Mouse (Mus musculus) c-Kit-negative CD71-positive TER-119-positive erythroid progenitor cells, embryonic 14.5 days (primary cell): ENCODE measurements around the gene Gja1.
"Not testable (repeated sequence)": the region's sequence is repeated elsewhere in the genome, so short reads cannot be mapped to it uniquely, and the experiment has no call there.

Experiments used
- DNase-seq: peaks from one replicate; pipeline ENCODE4 v3.0.0-alpha.2; 2013; ENCODE audit warnings: low read depth, low spot score

Gene Gja1

DNA sequence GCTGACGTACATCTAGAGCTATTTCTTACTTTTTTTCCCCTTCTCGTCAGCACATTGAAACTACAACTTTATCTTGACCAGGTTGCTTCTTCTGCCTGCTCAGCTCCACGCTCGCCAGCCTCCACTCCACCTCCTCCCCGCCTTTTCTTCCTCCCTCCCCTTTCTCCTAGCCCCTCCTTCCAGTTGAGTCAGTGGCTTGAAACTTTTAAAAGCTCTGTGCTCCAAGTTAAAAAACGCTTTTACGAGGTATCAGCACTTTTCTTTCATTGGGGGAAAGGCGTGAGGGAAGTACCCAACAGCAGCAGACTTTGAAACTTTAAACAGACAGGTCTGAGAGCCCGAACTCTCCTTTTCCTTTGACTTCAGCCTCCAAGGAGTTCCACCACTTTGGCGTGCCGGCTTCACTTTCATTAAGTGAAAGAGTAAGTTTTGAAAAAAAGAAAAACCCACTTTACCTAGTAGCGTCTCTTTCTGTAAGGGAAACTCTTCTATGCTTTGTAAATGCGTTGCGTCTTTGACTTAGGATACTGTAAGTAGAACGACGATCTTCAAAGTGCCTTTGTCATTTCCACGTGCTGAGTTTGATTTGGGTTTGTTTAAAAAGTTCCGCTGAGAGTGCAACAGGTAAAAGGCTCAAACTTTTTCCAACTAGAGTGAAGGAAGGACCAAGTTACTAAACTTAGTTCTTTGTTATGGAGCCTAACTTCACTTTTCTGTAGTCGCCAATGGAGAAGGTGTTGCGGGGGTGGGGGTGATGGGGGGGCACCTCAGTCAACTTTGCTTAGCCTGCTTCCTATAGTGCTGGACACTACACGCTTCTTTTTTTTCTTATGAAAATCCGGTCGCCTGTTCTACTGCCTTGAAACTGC, at the start of gene Gja1:
TSS of gene Gja1 (plus strand) at position 234 of the 869 bp plus-strand sequence.
- no peak for DNase-seq

DNA sequence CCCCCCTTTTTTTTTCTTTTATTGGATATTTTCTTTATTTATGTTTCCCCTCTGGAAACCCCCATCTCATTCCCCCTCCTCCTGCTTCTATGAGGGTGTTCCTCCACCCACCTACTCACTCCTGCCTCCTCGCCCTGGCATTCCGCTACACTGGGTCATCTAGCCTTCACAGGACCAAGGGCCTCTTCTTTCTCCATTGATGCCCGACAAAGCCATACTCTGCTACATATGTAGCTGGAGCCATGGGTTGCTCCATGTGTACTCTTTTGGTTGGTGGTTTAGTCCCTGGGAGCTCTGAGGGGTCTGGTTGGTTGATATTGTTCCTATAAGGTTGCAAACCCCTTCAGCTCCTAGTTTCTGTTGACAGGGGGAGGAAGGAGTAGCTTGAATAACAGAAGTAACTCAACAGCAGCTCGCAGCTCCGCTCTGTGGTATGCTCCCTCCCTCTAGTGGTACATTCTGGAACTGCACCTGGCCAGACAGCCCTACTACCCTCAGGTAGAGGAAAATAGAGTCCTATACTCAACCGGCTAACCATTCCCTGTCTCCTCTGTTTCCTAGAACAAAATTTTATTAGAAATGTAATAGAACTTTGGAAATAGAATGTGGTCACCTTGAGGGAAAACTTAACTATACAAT, 38.2 kb upstream of the Gja1 start:
- DNase-seq = peak; percentile 11

DNA sequence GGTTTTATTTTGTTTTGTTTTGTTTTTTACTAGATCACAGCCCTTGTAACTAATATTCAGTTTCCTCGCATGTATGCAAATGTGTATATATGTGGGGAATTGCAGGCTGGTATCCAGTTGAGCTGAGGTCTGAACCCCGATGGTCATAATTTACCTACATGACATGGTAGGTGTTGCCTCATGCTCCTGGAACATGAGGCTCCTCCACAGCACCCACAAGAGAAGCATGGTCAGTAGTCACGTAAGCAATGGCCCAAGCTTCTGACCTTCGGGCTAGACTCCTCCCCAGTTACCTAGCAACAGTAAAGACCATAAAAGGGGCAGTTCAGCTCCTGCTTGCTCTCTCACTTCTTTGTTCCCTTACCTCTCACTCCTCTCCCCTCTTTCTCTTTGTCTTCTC, 16.7 kb upstream of the Gja1 start:
- no peak for DNase-seq

DNA sequence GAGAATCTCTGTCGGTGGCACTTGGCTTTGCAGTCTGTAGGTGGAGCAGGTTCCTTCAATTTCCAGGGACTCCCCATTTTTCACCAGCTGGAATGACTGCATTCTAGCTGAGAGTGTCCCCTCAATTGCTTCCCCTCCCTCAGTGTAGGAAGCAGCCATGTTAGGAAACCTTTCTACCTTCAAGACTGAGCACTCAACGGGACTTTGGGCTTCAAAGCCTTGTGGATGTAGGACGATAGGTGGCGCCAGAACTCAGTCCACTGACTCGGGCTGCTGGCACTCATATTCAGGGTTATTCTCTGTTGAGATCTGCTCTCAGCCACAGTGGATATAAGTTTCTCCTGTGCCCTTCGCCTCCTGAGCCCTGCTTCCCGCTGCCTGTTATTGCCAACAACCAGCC, 8.1 kb upstream of the Gja1 start:
- no peak for DNase-seq

GRCm38 (mm10) chr10:56373021-56373720, 4.0 kb upstream of the Gja1 start:
- DNase-seq = no peak

DNA sequence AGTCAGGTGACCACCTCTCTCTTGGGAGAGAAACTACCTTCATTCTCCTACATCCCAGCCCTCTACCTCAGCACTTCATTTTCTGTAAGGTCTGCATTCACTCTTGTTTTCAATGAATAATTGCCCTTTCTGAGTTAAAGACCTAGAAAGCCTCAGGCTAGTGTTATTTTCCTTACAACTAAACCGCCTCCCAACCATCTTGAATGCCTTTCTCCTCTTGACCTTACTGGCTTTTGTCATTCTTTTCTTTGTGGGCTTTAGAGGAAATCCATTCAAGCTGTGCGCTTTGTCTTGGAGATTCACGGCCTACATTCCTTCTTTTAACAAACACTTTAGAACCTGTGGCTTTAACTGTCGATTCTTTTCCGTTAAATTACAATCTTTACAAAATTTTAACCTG, 3.0 kb upstream of the Gja1 start:
- DNase-seq = no peak

DNA sequence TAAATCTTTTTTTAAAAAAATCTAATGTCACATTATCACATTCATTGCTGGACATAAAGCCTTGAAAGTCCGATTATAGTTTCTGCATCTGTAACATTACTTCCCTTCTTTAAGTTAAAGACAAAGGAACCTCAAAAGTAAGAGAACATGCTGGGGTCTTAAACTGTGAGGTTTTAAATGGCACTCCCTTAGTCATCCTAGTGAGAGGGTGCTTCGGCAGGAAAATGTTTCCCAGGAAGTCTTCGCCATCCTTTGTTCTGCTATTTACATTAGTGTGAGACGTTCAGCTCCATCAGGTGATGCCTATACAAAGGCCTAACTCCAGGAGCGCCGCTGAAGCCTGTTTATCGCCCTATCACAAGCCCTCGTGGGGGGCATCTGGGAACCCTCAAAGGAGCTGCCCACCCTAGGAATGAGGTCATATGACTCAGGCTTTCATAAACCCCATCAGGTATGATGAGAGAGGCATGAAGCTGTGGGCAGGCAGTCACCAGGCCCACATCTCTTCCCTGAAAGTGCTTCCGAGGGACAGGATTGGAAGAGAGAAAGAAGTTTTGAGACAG, 1.1 kb upstream of the Gja1 start:
- DNase-seq = no peak

DNA sequence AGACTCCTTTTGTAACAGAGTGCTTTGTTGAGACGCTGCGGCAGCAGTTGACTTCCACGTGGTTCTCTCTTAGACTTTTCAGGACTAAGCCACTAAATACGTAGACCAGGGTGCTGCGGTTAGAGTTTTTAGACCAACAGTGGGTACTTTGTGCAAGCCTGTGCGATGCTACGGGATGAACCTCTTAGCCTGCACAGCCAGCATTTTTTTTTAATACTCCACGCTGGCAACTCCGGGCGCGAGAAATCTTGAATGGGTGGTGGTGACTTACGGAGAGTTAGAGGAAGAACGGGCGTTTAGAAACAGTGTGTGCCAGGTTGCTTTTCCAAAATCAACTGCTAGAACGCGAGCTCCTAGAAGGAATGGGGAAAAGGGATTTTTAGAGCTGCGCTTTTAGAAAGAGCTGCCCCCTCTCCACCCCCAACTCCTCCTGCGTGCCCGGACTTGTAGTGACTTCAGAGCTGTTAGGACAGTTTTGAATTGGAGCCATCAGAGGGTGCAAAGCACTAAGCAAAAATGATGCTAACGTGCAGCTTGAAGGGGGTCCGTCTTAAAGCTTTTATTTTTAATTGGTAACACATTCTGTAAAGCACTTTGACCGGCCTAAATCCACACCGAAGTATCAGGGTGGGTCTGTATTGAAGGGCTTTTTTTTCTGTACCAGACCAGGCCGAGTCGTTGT, 977 bp downstream of the Gja1 start:
- no peak for DNase-seq

DNA sequence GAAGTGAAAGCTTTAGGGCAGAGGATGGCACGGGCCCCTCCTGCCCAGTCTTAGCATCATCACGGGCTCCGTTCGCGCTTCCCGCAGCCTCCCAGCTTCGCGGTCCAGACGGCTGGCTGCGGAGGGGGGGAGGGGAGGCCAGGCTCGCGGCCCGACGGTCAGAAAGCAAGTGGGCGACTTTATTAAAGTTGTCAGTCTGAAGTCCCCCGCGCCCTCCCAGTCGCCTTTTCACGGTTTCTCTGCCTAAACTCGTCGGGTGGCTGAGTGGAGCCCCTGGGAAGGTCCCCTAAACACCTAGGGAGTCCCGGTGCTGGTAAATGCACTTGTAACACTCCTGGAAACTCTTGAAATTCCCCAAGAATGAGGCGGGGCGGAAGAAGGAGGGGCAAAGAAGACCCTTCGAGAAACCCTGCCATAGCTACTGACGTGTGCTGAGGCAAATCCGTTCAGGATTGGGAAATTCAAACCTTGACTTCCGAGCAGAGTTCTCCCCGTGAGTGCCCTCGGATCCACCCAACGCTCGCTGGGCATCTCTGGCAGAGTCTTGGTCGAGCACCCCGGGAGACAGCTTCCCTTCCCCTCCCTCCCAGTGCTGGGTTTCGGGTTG, 1.6 kb downstream of the Gja1 start:
- no peak for DNase-seq

DNA sequence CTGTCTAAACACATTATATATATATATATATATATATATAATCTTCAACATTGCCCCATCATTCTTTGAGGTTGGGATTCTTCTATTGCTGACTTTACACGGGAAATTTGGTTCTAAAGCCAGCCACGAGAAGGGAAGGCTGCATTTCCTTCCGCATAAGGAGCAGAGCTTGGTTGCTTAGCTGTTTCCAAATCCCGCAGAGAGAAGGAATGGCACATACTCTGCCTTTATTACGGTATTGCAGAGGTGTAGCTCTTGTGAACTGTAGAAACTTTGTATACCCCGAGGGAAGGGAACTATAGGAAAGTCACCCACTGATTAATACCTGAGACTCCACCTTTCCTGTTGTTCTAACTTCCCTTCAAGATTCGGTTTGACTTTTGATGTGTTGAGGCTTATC, 2.6 kb downstream of the Gja1 start:
- no peak for DNase-seq

GRCm38 (mm10) chr10:56385195-56386109, 8.3 kb downstream of the Gja1 start:
- DNase-seq = no peak

DNA sequence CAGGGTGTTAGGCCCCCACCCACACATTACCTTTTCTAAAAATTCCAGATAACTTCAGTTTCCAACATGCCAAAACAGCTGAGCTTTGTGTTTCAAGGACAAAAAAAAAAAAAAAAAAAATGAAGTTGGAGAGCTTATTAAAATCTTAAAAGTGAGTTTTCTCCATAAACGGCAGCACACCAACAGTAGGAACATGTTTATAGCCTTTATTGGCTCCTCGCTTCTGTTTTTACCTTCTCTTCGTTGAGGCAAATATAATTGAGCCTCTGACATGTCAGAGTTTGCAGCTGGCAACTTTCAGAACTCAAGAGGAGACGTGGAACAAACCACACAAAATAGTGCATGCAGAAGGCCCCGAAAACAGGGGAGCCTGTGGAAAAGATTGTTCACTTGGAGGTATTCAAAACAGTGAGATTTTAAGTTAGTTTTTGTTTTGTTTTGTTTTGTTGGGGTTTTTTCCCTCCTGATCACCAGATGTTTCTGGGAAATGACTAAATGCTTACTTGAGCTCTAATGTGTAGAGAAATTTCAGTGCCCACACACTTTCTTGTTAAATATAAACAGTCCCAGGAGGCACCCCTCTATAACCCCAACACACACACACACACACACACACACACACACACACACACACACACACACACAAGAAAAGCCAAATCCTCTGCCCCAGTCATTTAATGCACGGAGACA, 16.1 kb downstream of the Gja1 start:
- DNase-seq = no peak

DNA sequence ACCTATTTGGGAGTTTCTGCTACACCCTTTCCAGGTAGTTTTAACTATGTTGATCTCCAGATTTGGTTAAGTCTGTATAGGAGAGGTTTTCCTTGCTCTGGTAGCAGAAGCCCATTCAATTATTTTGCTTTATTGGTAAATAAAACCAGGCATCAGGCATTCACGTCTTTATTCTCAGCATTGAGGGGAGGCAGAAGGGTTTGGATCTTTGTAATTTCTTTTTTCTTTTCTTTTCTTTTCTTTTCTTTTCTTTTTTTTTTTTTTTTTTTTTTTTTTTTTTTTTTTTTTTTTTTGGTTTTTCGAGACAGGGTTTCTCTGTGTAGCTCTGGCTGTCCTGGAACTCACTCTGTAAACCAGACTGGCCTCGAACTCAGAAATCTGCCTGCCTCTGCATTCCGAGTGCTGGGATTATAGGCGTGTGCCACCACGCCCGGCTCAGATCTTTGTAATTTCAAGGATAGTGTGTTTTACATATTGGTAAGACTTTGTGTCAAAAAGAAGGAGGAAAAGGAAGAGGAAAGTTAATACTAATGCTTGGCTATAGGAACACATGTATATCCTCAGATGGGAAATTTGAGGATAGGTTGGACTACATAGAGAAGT, 16.8 kb downstream of the Gja1 start:
- DNase-seq = not testable (repeated sequence)

- DNase-seq = no peak
Measured at GRCm38 (mm10) chr10:56397875-56398274, 20.7 kb downstream of the Gja1 start.

DNA sequence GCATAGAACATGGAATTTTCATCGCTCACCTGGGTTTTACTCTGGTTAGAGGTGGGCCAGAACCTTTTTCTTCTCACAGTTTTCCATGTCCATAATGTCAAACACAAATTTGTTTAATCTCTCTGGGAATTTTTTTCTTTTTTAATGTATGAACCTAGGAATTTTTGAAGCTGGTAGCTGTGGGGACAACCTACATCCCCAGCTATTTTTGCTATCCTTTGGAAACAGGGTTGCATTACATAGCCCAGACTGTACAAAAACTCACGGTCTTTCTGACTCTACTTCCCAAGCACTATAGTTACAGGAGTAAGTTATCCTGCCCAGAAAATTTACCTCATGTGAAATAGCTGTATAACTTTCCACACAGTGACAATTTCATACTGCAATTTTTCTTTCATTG, 21.2 kb downstream of the Gja1 start:
- DNase-seq = no peak

DNA sequence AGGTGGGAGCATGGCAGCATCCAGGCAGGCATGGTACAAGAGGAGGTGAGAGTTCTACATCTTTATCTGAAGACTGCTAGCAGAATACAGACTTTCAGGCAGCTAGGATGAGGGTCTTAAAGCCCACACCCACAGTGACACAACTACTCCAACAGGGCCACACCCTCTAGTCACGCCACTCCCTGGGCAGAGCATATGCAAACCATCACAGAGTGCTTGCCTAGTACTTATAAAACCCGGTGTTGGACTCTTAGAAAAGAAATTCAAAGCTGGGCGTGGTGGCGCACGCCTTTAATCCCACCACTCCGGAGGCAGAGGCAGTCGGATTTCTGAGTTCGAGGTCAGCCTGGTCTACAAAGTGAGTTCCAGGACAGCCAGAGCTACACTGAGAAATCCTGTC, 24.3 kb downstream of the Gja1 start:
- not testable (repeated sequence) for DNase-seq

GRCm38 (mm10) chr10:56405934-56406333, 28.8 kb downstream of the Gja1 start:
- DNase-seq = no peak

DNA sequence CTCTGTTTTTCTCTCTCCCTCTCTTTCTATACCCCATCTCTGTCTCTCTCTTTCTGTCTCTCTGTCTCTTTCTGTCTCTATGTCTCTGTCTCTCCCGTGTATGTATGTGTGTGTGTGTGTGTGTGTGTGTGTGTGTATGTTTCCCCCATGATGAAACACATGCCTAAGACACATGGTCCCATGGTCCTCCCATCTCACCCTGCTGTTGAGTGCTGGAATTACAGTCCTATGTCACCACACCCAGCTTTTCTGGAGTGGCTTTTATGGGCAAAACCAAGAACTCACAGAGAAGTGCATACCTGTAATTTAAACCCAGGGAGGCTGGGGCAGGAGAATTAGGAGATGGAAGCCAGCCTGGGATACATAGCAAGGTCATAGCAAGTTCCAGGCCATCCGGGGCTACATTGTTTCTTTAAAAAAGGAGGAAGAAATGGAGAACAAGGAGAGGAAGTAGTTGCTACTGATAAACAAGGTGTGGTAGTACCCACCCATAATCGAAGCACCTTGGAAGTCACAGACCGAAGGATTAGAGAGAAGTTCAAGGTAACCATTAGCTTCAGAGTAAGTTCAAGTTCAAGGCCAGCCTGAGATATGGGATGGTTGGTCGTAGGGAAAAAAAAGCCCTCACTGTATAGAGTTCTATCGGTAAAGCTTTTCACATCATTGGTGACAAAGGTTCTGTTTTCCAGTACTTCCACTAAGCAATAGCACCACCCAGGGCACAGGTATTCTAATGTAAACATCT, 29.4 kb downstream of the Gja1 start:
- DNase-seq = no peak
